Mouse (Mus musculus): ENCODE measurements around the gene Tuba4a. TPM values are rescaled to one million over a fixed set of nuclear protein-coding genes. Genes with fewer than 3 reads are reported as not detected.

Gene Tuba4a
- 32.3 TPM for polyA plus RNA-seq (2014; fragmentation: Illumina TruSeq; extraction: RNeasy Lipid Tissue Mini Kit (QIAGEN cat#74804); ENCODE audit: low read depth, low replicate concordance)

DNA sequence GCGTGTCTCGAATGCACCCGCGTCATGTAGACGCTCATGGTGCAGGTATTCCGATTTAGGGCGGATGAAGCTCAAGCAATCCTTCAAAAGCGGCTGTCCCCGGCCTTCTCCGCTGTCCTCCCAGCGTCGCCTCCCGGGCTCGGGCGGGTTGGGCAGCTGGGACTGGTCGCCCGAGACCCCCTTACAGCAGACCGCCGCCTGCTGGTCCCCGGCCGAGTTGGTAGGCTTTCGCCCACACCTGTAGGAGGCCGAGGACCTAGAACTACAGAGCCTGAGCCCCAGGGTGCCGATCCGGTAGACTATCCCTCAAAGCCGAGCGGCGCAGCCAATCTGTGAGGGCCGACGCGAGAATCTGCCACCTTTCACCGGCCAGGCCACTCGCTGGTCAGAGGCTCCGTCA is at the start of gene Tuba4a:
Gene Tuba4a (minus strand): TSS at position 335 of the 400 bp plus-strand sequence.

GRCm38 (mm10) chr1:75264091-75264880 is 44.6 kb upstream of the Tuba4a start, which contains the start of gene Ptprn:
TSS of gene Ptprn (minus strand) at chr1:75264502.

GRCm38 (mm10) chr1:75236117-75237050 is 16.7 kb upstream of the Tuba4a start, which contains the start of gene Dnajb2:
TSS of gene Dnajb2 (plus strand) at chr1:75236406.

GRCm38 (mm10) chr1:75231664-75232152 is 12.0 kb upstream of the Tuba4a start, which contains the start of gene A630095N17Rik:
TSS of gene A630095N17Rik (minus strand) at chr1:75232102.

DNA sequence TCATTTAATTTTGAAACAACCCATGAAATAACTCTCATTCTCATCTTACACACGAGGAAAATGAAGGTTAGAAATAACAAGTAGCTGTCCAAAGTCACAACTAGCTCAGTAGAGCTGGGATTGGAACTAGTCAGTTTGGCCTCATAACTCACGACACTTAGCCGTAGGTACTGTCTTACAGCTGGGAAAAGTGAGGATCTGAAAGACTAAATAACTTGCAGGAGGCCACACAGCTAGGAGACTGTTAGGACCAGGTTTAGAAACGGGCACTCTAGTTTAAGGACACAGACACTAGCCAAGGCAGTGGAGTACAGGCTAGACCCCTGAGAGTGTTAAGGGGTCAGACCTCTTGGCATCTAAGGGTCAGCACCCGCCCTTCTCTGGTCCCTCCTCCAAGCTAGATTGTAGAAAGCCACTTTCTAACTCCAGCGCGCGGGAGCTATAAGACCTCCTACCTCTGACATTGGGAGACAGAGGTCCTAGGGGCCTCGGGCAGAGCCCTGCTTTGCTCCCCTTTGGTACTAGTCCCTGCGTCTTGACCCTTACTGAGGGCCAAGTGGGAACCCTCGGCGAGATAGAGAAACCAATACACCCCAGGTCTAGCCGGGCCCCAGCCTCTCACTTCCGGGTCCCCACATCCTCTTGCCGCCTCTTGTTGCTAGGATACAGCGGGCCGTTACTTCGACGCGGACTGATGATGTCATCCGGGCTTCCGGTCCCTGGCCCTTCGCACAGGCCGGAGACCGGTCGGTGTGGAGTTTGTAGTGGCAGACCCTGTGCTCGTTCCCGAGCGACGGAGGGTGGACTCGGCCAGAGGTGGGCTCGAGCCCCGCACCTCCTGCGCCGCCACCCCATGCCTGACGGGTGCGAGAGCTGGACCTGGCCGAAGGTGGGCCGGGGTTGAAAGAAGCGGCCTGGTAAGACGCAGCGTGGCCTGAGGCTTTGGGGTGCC is 9.3 kb downstream of the Tuba4a start, which contains the start of the genes Glb1l and Stk16:
Gene Glb1l (minus strand): TSS at position 678 of the 952 bp plus-strand sequence.
Gene Stk16 (plus strand): TSS at position 703 of the 952 bp plus-strand sequence.

GRCm38 (mm10) chr1:75191622-75192402 is 27.9 kb downstream of the Tuba4a start, which contains the start of the genes Ankzf1 and Atg9a:
TSS of gene Ankzf1 (plus strand) at chr1:75192151.
TSS of gene Atg9a (minus strand) at chr1:75192196.

GRCm38 (mm10) chr1:75180105-75180590 is 39.5 kb downstream of the Tuba4a start, which contains the start of gene Abcb6:
TSS of gene Abcb6 (minus strand) at chr1:75180392.

DNA sequence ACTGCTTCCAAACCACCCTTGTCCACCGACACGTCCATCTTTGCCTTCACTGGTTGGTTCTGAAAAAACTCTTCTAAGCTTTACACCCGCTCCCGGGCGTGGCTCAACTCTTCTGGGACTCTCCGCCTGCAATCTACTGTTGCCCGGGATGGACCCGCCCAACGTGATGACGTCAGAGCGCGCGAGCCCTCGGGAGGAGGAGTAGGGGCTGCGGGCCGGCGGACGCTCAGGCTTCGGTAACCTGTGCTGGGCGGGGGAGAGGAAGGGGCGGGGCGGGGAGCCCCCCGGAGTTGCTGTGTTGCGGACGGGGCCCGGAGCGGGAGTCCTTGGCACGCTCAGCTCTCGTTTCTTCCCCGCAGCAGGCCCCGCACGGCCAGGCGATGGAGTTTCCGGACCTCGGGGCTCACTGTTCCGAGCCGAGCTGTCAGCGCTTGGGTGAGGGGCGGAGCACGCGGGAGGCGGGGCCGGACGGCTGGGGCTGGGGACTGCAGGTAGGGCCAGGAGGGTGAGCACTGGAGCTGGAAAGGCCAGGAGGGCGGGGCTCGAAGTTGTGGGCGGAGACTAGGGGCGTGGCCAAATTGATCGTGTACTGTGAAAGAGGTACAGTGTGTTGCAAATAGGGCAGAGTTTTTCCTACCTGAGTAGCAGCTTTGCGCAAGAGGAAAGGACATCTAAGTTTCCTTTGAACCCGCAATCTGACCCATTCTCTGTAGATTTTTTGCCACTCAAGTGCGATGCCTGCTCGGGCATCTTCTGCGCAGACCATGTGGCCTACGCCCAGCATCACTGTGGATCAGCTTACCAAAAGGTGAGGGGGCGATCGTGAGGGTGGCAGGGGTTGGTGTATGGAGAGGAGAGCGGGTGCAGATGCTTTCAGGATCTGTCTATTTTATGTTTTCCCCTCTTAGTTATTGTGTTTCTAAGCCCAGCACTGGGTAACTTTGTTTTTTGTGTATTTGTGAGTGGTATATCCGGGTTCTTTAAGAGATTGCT is 50.9 kb downstream of the Tuba4a start, which contains the start of gene Zfand2b:
Gene Zfand2b (plus strand): TSS at position 175 of the 993 bp plus-strand sequence.

Other genes starting within 250 kb of the Tuba4a start
- gene Nhej1, start 94.7 kb downstream of the Tuba4a start, polyA plus RNA-seq (2014; fragmentation: Illumina TruSeq; extraction: RNeasy Lipid Tissue Mini Kit (QIAGEN cat#74804); ENCODE audit: low read depth, low replicate concordance), result 1.1 TPM
- gene Slc23a3, start 86.0 kb downstream of the Tuba4a start, polyA plus RNA-seq (2014; fragmentation: Illumina TruSeq; extraction: RNeasy Lipid Tissue Mini Kit (QIAGEN cat#74804); ENCODE audit: low read depth, low replicate concordance), result not detected
- gene Cnppd1, start 77.2 kb downstream of the Tuba4a start, polyA plus RNA-seq (2014; fragmentation: Illumina TruSeq; extraction: RNeasy Lipid Tissue Mini Kit (QIAGEN cat#74804); ENCODE audit: low read depth, low replicate concordance), result 11.3 TPM
- gene Retreg2, start 77.1 kb downstream of the Tuba4a start, polyA plus RNA-seq (2014; fragmentation: Illumina TruSeq; extraction: RNeasy Lipid Tissue Mini Kit (QIAGEN cat#74804); ENCODE audit: low read depth, low replicate concordance), result 25.1 TPM
- 2.3 TPM for gene Zfand2b, start 51.2 kb downstream of the Tuba4a start, polyA plus RNA-seq (2014; fragmentation: Illumina TruSeq; extraction: RNeasy Lipid Tissue Mini Kit (QIAGEN cat#74804); ENCODE audit: low read depth, low replicate concordance)
- 15.8 TPM for gene Abcb6, start 39.5 kb downstream of the Tuba4a start, polyA plus RNA-seq (2014; fragmentation: Illumina TruSeq; extraction: RNeasy Lipid Tissue Mini Kit (QIAGEN cat#74804); ENCODE audit: low read depth, low replicate concordance)
- 8.8 TPM for gene Ankzf1, start 27.7 kb downstream of the Tuba4a start, polyA plus RNA-seq (2014; fragmentation: Illumina TruSeq; extraction: RNeasy Lipid Tissue Mini Kit (QIAGEN cat#74804); ENCODE audit: low read depth, low replicate concordance)
- gene Atg9a, start 27.7 kb downstream of the Tuba4a start, polyA plus RNA-seq (2014; fragmentation: Illumina TruSeq; extraction: RNeasy Lipid Tissue Mini Kit (QIAGEN cat#74804); ENCODE audit: low read depth, low replicate concordance), result 8.5 TPM
- 5.0 TPM for gene Glb1l, start 9.1 kb downstream of the Tuba4a start, polyA plus RNA-seq (2014; fragmentation: Illumina TruSeq; extraction: RNeasy Lipid Tissue Mini Kit (QIAGEN cat#74804); ENCODE audit: low read depth, low replicate concordance)
- gene Stk16, start 9.0 kb downstream of the Tuba4a start, polyA plus RNA-seq (2014; fragmentation: Illumina TruSeq; extraction: RNeasy Lipid Tissue Mini Kit (QIAGEN cat#74804); ENCODE audit: low read depth, low replicate concordance), result 24.6 TPM
- gene A630095N17Rik, start 12.2 kb upstream of the Tuba4a start, polyA plus RNA-seq (2014; fragmentation: Illumina TruSeq; extraction: RNeasy Lipid Tissue Mini Kit (QIAGEN cat#74804); ENCODE audit: low read depth, low replicate concordance), result not detected
- 15.1 TPM for gene Dnajb2, start 16.5 kb upstream of the Tuba4a start, polyA plus RNA-seq (2014; fragmentation: Illumina TruSeq; extraction: RNeasy Lipid Tissue Mini Kit (QIAGEN cat#74804); ENCODE audit: low read depth, low replicate concordance)
- not detected for gene Ptprn, start 44.6 kb upstream of the Tuba4a start, polyA plus RNA-seq (2014; fragmentation: Illumina TruSeq; extraction: RNeasy Lipid Tissue Mini Kit (QIAGEN cat#74804); ENCODE audit: low read depth, low replicate concordance)
- gene Resp18, start 58.5 kb upstream of the Tuba4a start, polyA plus RNA-seq (2014; fragmentation: Illumina TruSeq; extraction: RNeasy Lipid Tissue Mini Kit (QIAGEN cat#74804); ENCODE audit: low read depth, low replicate concordance), result not detected
- gene Dnpep, start 98.1 kb upstream of the Tuba4a start, polyA plus RNA-seq (2014; fragmentation: Illumina TruSeq; extraction: RNeasy Lipid Tissue Mini Kit (QIAGEN cat#74804); ENCODE audit: low read depth, low replicate concordance), result 4.9 TPM
- 0.26 TPM for gene Des, start 140.5 kb upstream of the Tuba4a start, polyA plus RNA-seq (2014; fragmentation: Illumina TruSeq; extraction: RNeasy Lipid Tissue Mini Kit (QIAGEN cat#74804); ENCODE audit: low read depth, low replicate concordance)
- not detected for gene Speg, start 155.4 kb upstream of the Tuba4a start, polyA plus RNA-seq (2014; fragmentation: Illumina TruSeq; extraction: RNeasy Lipid Tissue Mini Kit (QIAGEN cat#74804); ENCODE audit: low read depth, low replicate concordance)
- 5.5 TPM for gene Gmppa, start 216.1 kb upstream of the Tuba4a start, polyA plus RNA-seq (2014; fragmentation: Illumina TruSeq; extraction: RNeasy Lipid Tissue Mini Kit (QIAGEN cat#74804); ENCODE audit: low read depth, low replicate concordance)
- not detected for gene Asic4, start 230.6 kb upstream of the Tuba4a start, polyA plus RNA-seq (2014; fragmentation: Illumina TruSeq; extraction: RNeasy Lipid Tissue Mini Kit (QIAGEN cat#74804); ENCODE audit: low read depth, low replicate concordance)

Data from liver, adult 10 weeks (tissue).